Mouse (Mus musculus): ENCODE data around the gene Gm49368.

Gm49368 gene

GRCm38 (mm10) chr7:128063211-128063781 is 813 bp downstream of the Gm49368 start:
- Histone ChIP-seq H3K9me3 (ENCODE audit: low read length) (no peaks in the 10 kb centered on the region), H3K27me3 (ENCODE audit: insufficient read depth, low read length) (peaks cover 4% of the 10 kb centered on the region; the same call in 1 of the 2 replicates), H3K36me3 (ENCODE audit: insufficient read depth, low read length) (no peaks in the 10 kb centered on the region), H3K4me3 (replicated peaks; ENCODE audit: low read length) (no peak overlapping the region), H3K4me1 (replicated peaks; ENCODE audit: low read depth, low read length) (peaks cover 9% of the 10 kb centered on the region; the same call in 1 of the 2 replicates)
- TF ChIP-seq POU5F1 (IDR thresholded peaks at IDR 0.05; ENCODE audit: borderline replicate concordance, low read length) = no peak
- TF ChIP-seq NANOG (IDR thresholded peaks at IDR 0.05; ENCODE audit: borderline replicate concordance, low read length) = no peak
- TF ChIP-seq CTCF (conservative IDR thresholded peaks at IDR 0.05; ENCODE audit: low read length) = no peak

GRCm38 (mm10) chr7:128065547-128065946 is 3.1 kb downstream of the Gm49368 start:
- Histone ChIP-seq H3K9me3 (ENCODE audit: low read length) (no peaks in the 10 kb centered on the region), H3K4me1 (replicated peaks; ENCODE audit: low read depth, low read length) (peaks cover 4% of the 10 kb centered on the region; the same call in 1 of the 2 replicates), H3K36me3 (ENCODE audit: insufficient read depth, low read length) (no peaks in the 10 kb centered on the region), H3K27me3 (ENCODE audit: insufficient read depth, low read length) (peaks cover 4% of the 10 kb centered on the region; the same call in 1 of the 2 replicates), H3K4me3 (replicated peaks; ENCODE audit: low read length) (no peak overlapping the region)
- TF ChIP-seq CTCF (conservative IDR thresholded peaks at IDR 0.05; ENCODE audit: low read length) = no peak
- TF ChIP-seq NANOG (IDR thresholded peaks at IDR 0.05; ENCODE audit: borderline replicate concordance, low read length) = no peak
- TF ChIP-seq POU5F1 (IDR thresholded peaks at IDR 0.05; ENCODE audit: borderline replicate concordance, low read length) = no peak

- H3K4me1 ChIP-seq (replicated peaks; ENCODE audit: low read depth, low read length) = no peaks in the 10 kb centered on the region
- no peak for TF ChIP-seq POU5F1 (IDR thresholded peaks at IDR 0.05; ENCODE audit: borderline replicate concordance, low read length)
- TF ChIP-seq NANOG (IDR thresholded peaks at IDR 0.05; ENCODE audit: borderline replicate concordance, low read length) = no peak
- TF ChIP-seq CTCF (conservative IDR thresholded peaks at IDR 0.05; ENCODE audit: low read length) = no peak
- H3K4me3 ChIP-seq (replicated peaks; ENCODE audit: low read length) = no peak overlapping the region
- no peaks in the 10 kb centered on the region for H3K9me3 ChIP-seq (ENCODE audit: low read length)
- peaks cover 8% of the 10 kb centered on the region for H3K27me3 ChIP-seq (ENCODE audit: insufficient read depth, low read length)
- no peaks in the 10 kb centered on the region for H3K36me3 ChIP-seq (ENCODE audit: insufficient read depth, low read length)
These were observed 5.4 kb downstream of the Gm49368 start for GRCm38 (mm10) chr7:128067847-128068246.

- H3K4me3 ChIP-seq (replicated peaks; ENCODE audit: low read length) = no peak overlapping the region
- no peaks in the 10 kb centered on the region for H3K4me1 ChIP-seq (replicated peaks; ENCODE audit: low read depth, low read length)
- H3K36me3 ChIP-seq (ENCODE audit: insufficient read depth, low read length) = no peaks in the 10 kb centered on the region
- peaks cover 5% of the 10 kb centered on the region for H3K27me3 ChIP-seq (ENCODE audit: insufficient read depth, low read length)
- H3K9me3 ChIP-seq (ENCODE audit: low read length) = no peaks in the 10 kb centered on the region
- TF ChIP-seq POU5F1 (IDR thresholded peaks at IDR 0.05; ENCODE audit: borderline replicate concordance, low read length) (no peak), CTCF (conservative IDR thresholded peaks at IDR 0.05; ENCODE audit: low read length) (no peak), NANOG (IDR thresholded peaks at IDR 0.05; ENCODE audit: borderline replicate concordance, low read length) (no peak)
These were observed 7.4 kb downstream of the Gm49368 start for GRCm38 (mm10) chr7:128069844-128070243.

GRCm38 (mm10) chr7:128071816-128072215 is 9.3 kb downstream of the Gm49368 start:
- Histone ChIP-seq H3K27me3 (ENCODE audit: insufficient read depth, low read length) (peaks cover 5% of the 10 kb centered on the region), H3K9me3 (ENCODE audit: low read length) (no peaks in the 10 kb centered on the region), H3K4me3 (replicated peaks; ENCODE audit: low read length) (no peak overlapping the region), H3K4me1 (replicated peaks; ENCODE audit: low read depth, low read length) (no peaks in the 10 kb centered on the region), H3K36me3 (ENCODE audit: insufficient read depth, low read length) (no peaks in the 10 kb centered on the region)
- TF ChIP-seq CTCF (conservative IDR thresholded peaks at IDR 0.05; ENCODE audit: low read length) (no peak), NANOG (IDR thresholded peaks at IDR 0.05; ENCODE audit: borderline replicate concordance, low read length) (no peak), POU5F1 (IDR thresholded peaks at IDR 0.05; ENCODE audit: borderline replicate concordance, low read length) (no peak)

GRCm38 (mm10) chr7:128080012-128080411 is 17.5 kb downstream of the Gm49368 start:
- Histone ChIP-seq H3K4me3 (replicated peaks; ENCODE audit: low read length) (peak overlapping the region; percentile 39; the same call in 1 of the 2 replicates), H3K36me3 (ENCODE audit: insufficient read depth, low read length) (no peaks in the 10 kb centered on the region), H3K4me1 (replicated peaks; ENCODE audit: low read depth, low read length) (peaks cover 21% of the 10 kb centered on the region), H3K27me3 (ENCODE audit: insufficient read depth, low read length) (0 out of 2 replicates have a peak, but pooled peaks cover 2% of the 10 kb centered on the region), H3K9me3 (ENCODE audit: low read length) (no peaks in the 10 kb centered on the region)
- TF ChIP-seq POU5F1 (IDR thresholded peaks at IDR 0.05; ENCODE audit: borderline replicate concordance, low read length) (no peak), NANOG (IDR thresholded peaks at IDR 0.05; ENCODE audit: borderline replicate concordance, low read length) (peak; percentile 53)

GRCm38 (mm10) chr7:128089141-128089540 is 26.7 kb downstream of the Gm49368 start:
- no peak overlapping the region for H3K4me3 ChIP-seq (replicated peaks; ENCODE audit: low read length)
- H3K4me1 ChIP-seq (replicated peaks; ENCODE audit: low read depth, low read length) = no peaks in the 10 kb centered on the region
- H3K27me3 ChIP-seq (ENCODE audit: insufficient read depth, low read length) = 0 out of 2 replicates have a peak, but pooled peaks cover 2% of the 10 kb centered on the region
- H3K36me3 ChIP-seq (ENCODE audit: insufficient read depth, low read length) = no peaks in the 10 kb centered on the region
- TF ChIP-seq POU5F1 (IDR thresholded peaks at IDR 0.05; ENCODE audit: borderline replicate concordance, low read length) = no peak
- no peak for TF ChIP-seq CTCF (conservative IDR thresholded peaks at IDR 0.05; ENCODE audit: low read length)
- no peak for TF ChIP-seq NANOG (IDR thresholded peaks at IDR 0.05; ENCODE audit: borderline replicate concordance, low read length)
- no peaks in the 10 kb centered on the region for H3K9me3 ChIP-seq (ENCODE audit: low read length)

- H3K9me3 ChIP-seq (ENCODE audit: low read length) = peaks cover 5% of the 10 kb centered on the region; the same call in 1 of the 2 replicates
- TF ChIP-seq NANOG (IDR thresholded peaks at IDR 0.05; ENCODE audit: borderline replicate concordance, low read length) = no peak
- TF ChIP-seq POU5F1 (IDR thresholded peaks at IDR 0.05; ENCODE audit: borderline replicate concordance, low read length) = no peak
- TF ChIP-seq CTCF (conservative IDR thresholded peaks at IDR 0.05; ENCODE audit: low read length) = no peak
- no peak overlapping the region for H3K4me3 ChIP-seq (replicated peaks; ENCODE audit: low read length)
- peaks cover 2% of the 10 kb centered on the region; the same call in 1 of the 2 replicates for H3K27me3 ChIP-seq (ENCODE audit: insufficient read depth, low read length)
- H3K36me3 ChIP-seq (ENCODE audit: insufficient read depth, low read length) = no peaks in the 10 kb centered on the region
- no peaks in the 10 kb centered on the region for H3K4me1 ChIP-seq (replicated peaks; ENCODE audit: low read depth, low read length)
These were observed 35.7 kb downstream of the Gm49368 start for GRCm38 (mm10) chr7:128098135-128098534.
